Mouse (Mus musculus): Measurements from ENCODE around the gene Mtpn.

Mtpn gene

DNA sequence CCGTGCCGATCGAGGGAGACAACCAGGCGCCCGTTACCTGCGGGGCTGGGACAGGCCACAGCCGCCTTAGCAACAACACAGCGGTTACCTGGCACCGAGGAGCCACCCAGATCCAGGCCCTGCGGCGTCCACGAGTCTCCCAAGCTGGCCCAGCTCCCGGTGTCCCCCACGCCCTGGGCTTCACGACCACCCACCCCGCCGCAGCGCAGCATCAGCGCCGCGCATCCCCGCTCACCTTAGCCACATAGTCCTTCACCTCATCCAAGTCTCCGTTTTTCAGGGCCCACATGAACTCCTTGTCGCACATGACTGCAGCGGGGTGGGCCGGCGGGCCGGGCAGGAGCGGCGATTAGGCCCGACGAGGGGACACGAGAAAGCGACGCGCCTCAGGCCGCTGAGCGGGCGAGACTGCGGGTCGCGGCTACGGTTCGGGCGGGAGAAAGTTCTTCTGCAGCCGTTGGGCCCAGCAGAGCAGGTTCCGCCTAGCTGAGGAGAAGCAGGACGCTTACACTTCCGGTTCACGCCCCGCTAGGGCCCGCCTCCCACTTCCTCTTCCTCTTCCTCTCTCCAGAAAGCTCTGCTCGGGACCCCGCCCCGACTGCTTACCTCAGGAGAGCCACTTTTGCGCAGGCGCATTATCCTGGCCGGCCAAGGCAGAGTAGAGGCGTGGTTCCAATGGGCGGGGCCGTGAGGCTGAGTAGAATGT lies at the start of gene Mtpn:
Mtpn (minus strand) TSS at position 585 of the 706 bp plus-strand sequence.
- in situ Hi-C loops (cut with MboI, MseI) = loop anchor here (10.0 kb wide), 3 partner anchors 395 to 1495 kb away; partner anchors contain the start of gene Cyren

GRCm38 (mm10) chr6:35568731-35569130 lies 29.0 kb upstream of the Mtpn start:
- in situ Hi-C loops (cut with MboI, MseI) = loop anchor here (5.0 to 10.0 kb wide), 2 partner anchors 186 to 294 kb away; no protein-coding TSS in a partner anchor

GRCm38 (mm10) chr6:35567755-35568154 lies 28.1 kb upstream of the Mtpn start:
- in situ Hi-C loops (cut with MboI, MseI) = loop anchor here (5.0 to 10.0 kb wide), 2 partner anchors 185 to 293 kb away; no protein-coding TSS in a partner anchor

DNA sequence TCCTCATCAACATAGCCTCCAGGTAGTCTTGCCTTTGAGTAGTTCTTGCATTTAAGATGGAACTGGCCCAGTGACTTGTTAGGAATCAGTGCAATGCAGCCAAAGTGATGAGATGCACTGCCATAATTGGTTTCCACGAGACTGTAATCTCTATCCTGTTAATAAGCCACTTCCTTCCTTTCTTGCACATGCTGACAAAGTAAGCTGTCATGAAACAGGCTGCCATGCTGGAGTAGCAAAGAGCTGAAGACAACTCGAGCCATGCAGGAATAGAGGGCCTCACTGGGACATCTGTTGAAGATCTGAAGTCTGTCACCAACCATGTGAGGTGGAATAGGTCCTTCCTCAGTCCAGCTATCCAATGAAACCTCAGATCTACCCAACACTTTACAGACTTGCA lies 20.3 kb upstream of the Mtpn start:
- in situ Hi-C loops (cut with MboI, MseI) = loop anchor here (10.0 kb wide), 1 partner anchor 285 kb away; no protein-coding TSS in a partner anchor

GRCm38 (mm10) chr6:35544352-35544751 lies 4.7 kb upstream of the Mtpn start:
- in situ Hi-C loops (cut with MboI, MseI) = loop anchor here (10.0 kb wide), 2 partner anchors 670 to 1490 kb away; partner anchors contain the start of gene Cyren

DNA sequence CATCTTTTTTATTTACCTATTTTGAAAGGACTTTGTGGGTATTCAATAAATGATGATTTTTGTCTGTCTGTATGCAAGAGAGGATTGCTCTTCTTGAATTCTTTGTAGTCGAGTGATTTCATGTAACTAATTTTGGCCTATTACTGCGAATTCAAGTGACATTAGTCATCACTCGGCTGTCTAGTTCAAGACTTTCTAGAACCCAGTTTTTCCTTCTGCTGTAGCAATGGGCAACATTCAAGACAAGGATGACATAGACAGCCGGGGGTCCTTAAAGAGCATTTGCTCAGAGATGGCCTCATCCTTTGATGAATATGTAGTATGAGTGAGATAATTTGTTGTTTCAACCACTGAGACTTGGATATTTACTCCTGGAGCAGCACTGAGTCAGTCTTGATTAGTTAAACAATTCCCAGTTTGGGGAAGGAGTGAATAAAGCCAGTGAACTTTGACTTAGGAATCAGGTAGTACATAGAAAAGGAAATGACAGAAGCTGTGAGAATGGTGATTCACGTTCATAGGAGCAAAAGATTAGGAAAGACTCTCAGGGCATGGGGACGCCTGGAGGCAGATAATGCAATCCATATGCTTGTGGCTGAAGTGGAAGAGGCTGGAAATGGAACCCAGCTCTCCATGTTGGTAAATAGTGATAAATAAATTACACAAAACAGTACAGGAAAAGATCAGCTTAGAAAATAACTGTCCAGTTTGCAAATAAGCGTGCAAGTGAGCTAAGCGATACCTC lies 3.1 kb upstream of the Mtpn start:
- in situ Hi-C loops (cut with MboI, MseI) = loop anchor here (10.0 kb wide), 2 partner anchors 668 to 1492 kb away; partner anchors contain the start of gene Cyren

GRCm38 (mm10) chr6:35540377-35540776 lies 689 bp upstream of the Mtpn start:
- in situ Hi-C loops (cut with MboI, MseI) = loop anchor here (10.0 kb wide), 2 partner anchors 666 to 1494 kb away; partner anchors contain the start of gene Cyren

DNA sequence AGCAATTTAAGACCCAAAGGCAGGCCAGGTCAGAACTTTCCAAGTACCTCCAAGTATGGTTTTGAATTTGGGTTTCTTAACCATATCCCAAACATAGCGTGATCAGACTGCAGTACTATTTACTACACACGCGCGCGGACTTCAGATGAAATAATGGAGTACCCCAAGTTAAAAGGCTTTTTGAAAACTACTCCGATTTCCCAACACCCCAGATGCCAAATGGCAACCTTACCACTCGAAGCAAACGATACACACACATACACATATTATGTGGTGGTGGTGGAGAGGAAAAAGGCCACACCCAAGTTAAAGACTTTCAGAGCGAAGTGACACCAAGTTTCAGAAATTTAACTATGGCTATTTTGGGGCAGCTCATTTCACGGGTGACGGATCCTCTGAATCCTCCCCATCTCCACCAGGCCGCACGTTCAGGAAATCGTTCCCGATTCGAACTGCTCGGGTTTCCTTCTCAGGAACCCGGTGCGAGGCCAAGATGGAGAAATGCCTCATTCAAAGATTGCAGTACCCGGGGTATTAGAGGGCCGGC lies 858 bp downstream of the Mtpn start:
- in situ Hi-C loops (cut with MboI, MseI) = loop anchor here (10.0 kb wide), 1 partner anchor 394 kb away; no protein-coding TSS in a partner anchor

DNA sequence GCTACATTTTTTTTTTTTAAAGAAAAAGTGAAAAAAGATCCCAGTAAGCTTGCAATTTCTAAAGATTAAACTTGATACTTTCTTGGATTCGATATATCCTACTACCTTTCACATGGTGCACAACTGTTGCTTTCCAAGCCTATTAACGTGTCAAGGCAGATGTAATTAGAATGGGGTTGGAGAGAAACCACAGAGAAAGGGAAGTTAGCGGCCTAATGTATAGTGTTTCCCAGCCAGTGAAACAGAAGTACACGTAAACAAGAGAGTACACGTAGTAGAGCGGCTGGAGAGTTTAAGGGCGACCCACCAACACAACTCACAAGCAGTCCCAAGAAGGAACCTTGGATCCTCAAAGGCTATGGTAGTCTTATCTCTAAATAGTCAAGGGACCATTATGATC lies 3.7 kb downstream of the Mtpn start:
- in situ Hi-C loops (cut with MboI, MseI) = loop anchor here (10.0 kb wide), 1 partner anchor 391 kb away; no protein-coding TSS in a partner anchor

- in situ Hi-C loops (cut with MboI, MseI) = no loop called here
Measured at GRCm38 (mm10) chr6:35513362-35513761, 26.3 kb downstream of the Mtpn start.

GRCm38 (mm10) chr6:35504781-35505180 lies 34.9 kb downstream of the Mtpn start:
- in situ Hi-C loops (cut with MboI, MseI) = loop anchor here (5.0 kb wide), 1 partner anchor 48 kb away; no protein-coding TSS in a partner anchor

- in situ Hi-C loops (cut with MboI, MseI) = no loop called here
Measured at GRCm38 (mm10) chr6:35502904-35503303, 36.8 kb downstream of the Mtpn start.

- in situ Hi-C loops (cut with MboI, MseI) = no loop called here
Measured at GRCm38 (mm10) chr6:35499978-35500667, 39.6 kb downstream of the Mtpn start.

GRCm38 (mm10) chr6:35497406-35497805 lies 42.3 kb downstream of the Mtpn start:
- in situ Hi-C loops (cut with MboI, MseI) = no loop called here

DNA sequence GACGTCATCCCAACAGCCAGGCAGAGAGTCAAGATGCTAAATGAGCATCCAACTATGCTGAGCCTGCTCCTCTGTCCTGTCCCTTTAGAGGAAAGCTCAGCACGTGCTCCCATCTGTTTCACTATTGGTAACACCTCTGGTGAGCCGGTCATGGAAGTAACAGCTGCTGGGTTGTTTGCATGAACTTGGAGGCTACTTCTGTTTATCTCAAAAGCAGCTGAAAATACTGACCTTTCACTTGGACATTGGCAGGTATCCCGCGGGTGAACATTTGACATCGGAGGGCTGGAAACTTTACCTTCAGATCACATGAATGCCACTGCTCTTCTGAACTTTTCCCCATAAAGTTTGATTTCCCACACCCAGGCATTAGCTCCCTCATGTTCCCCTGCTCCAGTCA lies 45.8 kb downstream of the Mtpn start:
- in situ Hi-C loops (cut with MboI, MseI) = no loop called here

GRCm38 (mm10) chr6:35479651-35480335 lies 59.9 kb downstream of the Mtpn start:
- in situ Hi-C loops (cut with MboI, MseI) = no loop called here

GRCm38 (mm10) chr6:35476830-35477229 lies 62.9 kb downstream of the Mtpn start:
- in situ Hi-C loops (cut with MboI, MseI) = no loop called here

DNA sequence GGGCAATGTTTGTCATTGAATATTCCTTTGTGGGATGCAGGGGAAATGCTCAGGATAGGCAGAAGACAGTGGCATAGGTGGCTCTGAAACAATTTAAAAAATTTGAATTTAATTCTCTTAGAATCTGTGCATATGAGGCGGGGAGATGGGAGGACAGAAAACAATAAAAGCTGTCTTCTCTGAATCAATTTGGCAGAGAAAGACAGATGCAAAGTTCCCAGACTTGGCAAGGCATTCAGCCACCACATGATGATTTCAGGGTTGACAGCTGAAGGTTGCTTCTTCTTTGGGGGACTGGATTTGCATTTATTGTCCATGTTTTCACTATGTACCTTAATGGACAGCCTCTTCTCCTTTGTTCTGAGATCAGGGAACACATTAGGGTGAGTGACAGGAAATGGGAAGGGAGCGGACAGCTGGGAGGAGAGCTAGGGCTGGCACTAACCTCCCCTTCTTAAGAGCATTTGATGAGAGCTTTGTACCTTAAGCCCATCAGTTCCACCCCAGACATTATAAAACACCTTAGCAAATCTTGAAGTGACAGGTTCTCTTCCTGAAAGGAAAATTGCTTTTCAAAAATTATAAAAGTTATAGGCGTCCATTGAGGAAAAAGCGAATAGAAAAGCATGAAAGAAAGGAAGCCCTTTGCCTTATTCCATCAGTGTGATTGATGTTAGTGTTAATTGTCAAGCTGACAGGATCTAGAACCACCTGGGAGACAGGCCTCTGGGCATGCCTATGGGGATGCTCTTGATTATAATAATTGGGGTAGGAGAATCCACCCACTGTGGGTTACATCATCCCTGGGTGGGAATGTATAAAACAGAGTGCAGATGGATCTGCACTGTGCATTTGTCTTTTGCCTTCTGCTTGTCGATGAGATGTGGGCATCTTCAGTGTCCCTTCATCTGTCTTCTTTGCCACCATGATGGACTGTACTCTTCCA lies 76.0 kb downstream of the Mtpn start:
- in situ Hi-C loops (cut with MboI, MseI) = no loop called here

DNA sequence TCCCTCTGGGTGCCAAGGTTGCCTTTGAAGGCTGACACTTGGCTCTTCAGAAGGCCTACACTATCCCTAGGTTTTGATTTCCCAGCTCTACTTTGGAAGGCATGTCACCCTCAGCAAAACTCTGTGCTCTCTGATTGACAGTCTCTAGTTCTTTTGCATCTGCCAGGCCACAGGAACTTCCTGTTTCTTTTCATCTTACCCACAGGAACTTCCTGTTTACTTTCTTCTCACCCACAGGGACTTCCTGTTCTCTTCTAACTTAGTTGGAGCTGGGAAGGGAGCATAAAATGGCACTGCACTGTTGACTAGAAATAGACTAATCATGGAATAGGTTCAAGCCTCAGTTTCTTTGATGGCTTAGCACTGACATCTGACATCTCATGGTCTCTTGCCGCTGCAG lies 77.2 kb downstream of the Mtpn start:
- in situ Hi-C loops (cut with MboI, MseI) = no loop called here

All from T-helper 1 cell (primary cell).